Mouse (Mus musculus) CH12.LX (cell line): ENCODE results near the gene Kctd20. TPM values are rescaled to one million over a fixed set of nuclear protein-coding genes. Genes with fewer than 3 reads are reported as not detected.

Experiments
- DNase-seq: peaks from one replicate; pipeline ENCODE4 v3.0.0-alpha.2; 2013; ENCODE audit errors: extremely low read depth
- H3K27ac ChIP-seq: 2 replicates; pipeline ENCODE4 v1.5.1; 2012; ENCODE audit warnings: low read depth, mild to moderate bottlenecking, control low read depth, moderate library complexity; ENCODE audit not compliant: insufficient read depth
- H3K27me3 ChIP-seq: replicated peaks from 2 replicates; pipeline ENCODE3; 2012; ENCODE audit warnings: inconsistent platforms
- H3K36me3 ChIP-seq, 2 experiments: replicated peaks in 1 of 2; 2 replicates each; pipeline versions ENCODE3 to v1.6.1; 2012; ENCODE audit warnings: inconsistent platforms in 1 of 2, low read length in 1 of 2, mild to moderate bottlenecking in 1 of 2, mixed read lengths in 1 of 2, moderate library complexity in 1 of 2; ENCODE audit not compliant: control insufficient read depth in 1 of 2, insufficient read depth in 1 of 2
- H3K4me1 ChIP-seq, 2 experiments: 2 replicates each; pipeline ENCODE4 v1.6.1; 2012; ENCODE audit warnings: inconsistent platforms in 1 of 2, moderate library complexity in 1 of 2; ENCODE audit not compliant: insufficient read depth in 2 of 2, control insufficient read depth in 1 of 2
- H3K4me2 ChIP-seq: 2 replicates; pipeline ENCODE4 v1.6.1; 2012; ENCODE audit warnings: low read depth, mild to moderate bottlenecking, control low read depth; ENCODE audit not compliant: poor library complexity, insufficient read depth, severe bottlenecking
- H3K4me3 ChIP-seq, 3 experiments: fragments of 150-350 bp in 1 of 3; sonication (generic) in 1 of 3; replicated peaks in 1 of 3; 2 replicates each; pipeline versions ENCODE3 to v1.5.1; 2011 to 2012; ENCODE audit warnings: low read depth in 2 of 3, low read length in 2 of 3, mild to moderate bottlenecking in 2 of 3, moderate library complexity in 2 of 3, control low read depth in 1 of 3, improper control_type of control experiment in 1 of 3, inconsistent platforms in 1 of 3, mixed read lengths in 1 of 3; ENCODE audit not compliant: poor library complexity in 1 of 3
- H3K79me2 ChIP-seq: replicated peaks from 2 replicates; pipeline ENCODE4 v1.6.1; 2012; ENCODE audit warnings: mild to moderate bottlenecking, moderate library complexity; ENCODE audit not compliant: control insufficient read depth, poor library complexity, insufficient read depth, severe bottlenecking; ENCODE audit errors: extremely low read depth
- H3K9ac ChIP-seq: 2 replicates; pipeline ENCODE4 v1.6.1; 2012; ENCODE audit warnings: low read depth, mild to moderate bottlenecking, control low read depth, moderate library complexity; ENCODE audit not compliant: insufficient read depth
- H3K9me3 ChIP-seq: replicated peaks from 2 replicates; pipeline ENCODE3; 2012; ENCODE audit warnings: low read length, inconsistent platforms, mixed read lengths
- BHLHE40 ChIP-seq: IDR thresholded peaks from 2 replicates; pipeline ENCODE4 v1.6.1; 2011; ENCODE audit warnings: mild to moderate bottlenecking, low read depth, low read length, improper control_type of control experiment
- CHD1 ChIP-seq: IDR thresholded peaks from 2 replicates; pipeline ENCODE4 v1.6.1; 2012; ENCODE audit warnings: low read depth, low read length, improper control_type of control experiment, inconsistent platforms
- CTCF ChIP-seq, 2 experiments: IDR thresholded peaks in 1 of 2; conservative IDR thresholded peaks in 1 of 2; 2 replicates each; pipeline ENCODE4 v1.5.1; 2011 to 2012; ENCODE audit warnings: low read depth in 2 of 2, low read length in 2 of 2, improper control_type of control experiment in 1 of 2, inconsistent platforms in 1 of 2, mild to moderate bottlenecking in 1 of 2, moderate library complexity in 1 of 2
- E2F4 ChIP-seq: IDR thresholded peaks from 2 replicates; pipeline ENCODE4 v1.6.1; 2011; ENCODE audit warnings: low read depth, low read length, improper control_type of control experiment; ENCODE audit not compliant: insufficient replicate concordance
- ELF1 ChIP-seq: IDR thresholded peaks from 2 replicates; pipeline ENCODE4 v1.6.1; 2014; ENCODE audit warnings: low read depth, mild to moderate bottlenecking, inconsistent platforms, low read length, improper control_type of control experiment
- EP300 ChIP-seq: IDR thresholded peaks from 2 replicates; pipeline ENCODE4 v1.6.1; 2011; ENCODE audit warnings: low read length, improper control_type of control experiment
- GABPA ChIP-seq: IDR thresholded peaks from 2 replicates; pipeline ENCODE4 v1.6.1; 2012; ENCODE audit warnings: low read depth, low read length, improper control_type of control experiment, inconsistent platforms; ENCODE audit not compliant: insufficient replicate concordance
- IRF4 ChIP-seq: IDR thresholded peaks from 2 replicates; pipeline ENCODE4 v1.6.1; 2014; ENCODE audit warnings: low read depth, mild to moderate bottlenecking, inconsistent platforms, low read length, improper control_type of control experiment
- JUN ChIP-seq: IDR thresholded peaks from 2 replicates; pipeline ENCODE4 v1.6.1; 2011; ENCODE audit warnings: low read depth, mild to moderate bottlenecking, low read length, improper control_type of control experiment, moderate library complexity; ENCODE audit not compliant: insufficient read depth
- JUND ChIP-seq: conservative IDR thresholded peaks from 2 replicates; pipeline ENCODE4 v1.6.1; 2011; ENCODE audit warnings: low read depth, low read length, improper control_type of control experiment
- MAX ChIP-seq: IDR thresholded peaks from 2 replicates; pipeline ENCODE4 v1.6.1; 2011; ENCODE audit warnings: low read length, improper control_type of control experiment
- MAZ ChIP-seq: IDR thresholded peaks from 2 replicates; pipeline ENCODE4 v1.6.1; 2012; ENCODE audit warnings: low read depth, mild to moderate bottlenecking, inconsistent platforms, low read length, improper control_type of control experiment, moderate library complexity
- MXI1 ChIP-seq: IDR thresholded peaks from 2 replicates; pipeline ENCODE4 v1.6.1; 2011; ENCODE audit warnings: mild to moderate bottlenecking, low read depth, low read length, improper control_type of control experiment
- MYC ChIP-seq: IDR thresholded peaks from 2 replicates; pipeline ENCODE4 v1.6.1; 2011; ENCODE audit warnings: low read depth, mild to moderate bottlenecking, improper control_type of control experiment, low read length
- PAX5 ChIP-seq: IDR thresholded peaks from 2 replicates; pipeline ENCODE4 v1.6.1; 2012; ENCODE audit warnings: low read length, inconsistent platforms, mixed read lengths
- POLR2A ChIP-seq: IDR thresholded peaks from 2 replicates; pipeline ENCODE4 v1.6.1; 2011; ENCODE audit warnings: low read depth, mild to moderate bottlenecking, improper control_type of control experiment, low read length
- RAD21 ChIP-seq: IDR thresholded peaks from 2 replicates; pipeline ENCODE4 v1.6.1; 2011; ENCODE audit warnings: low read depth, mild to moderate bottlenecking, low read length, improper control_type of control experiment, moderate library complexity
- TBP ChIP-seq: conservative IDR thresholded peaks from 2 replicates; pipeline ENCODE4 v1.6.1; 2011; ENCODE audit warnings: low read depth, low read length, improper control_type of control experiment
- TCF12 ChIP-seq: IDR thresholded peaks from 2 replicates; pipeline ENCODE4 v1.6.1; 2014; ENCODE audit warnings: low read depth, mild to moderate bottlenecking, inconsistent platforms, low read length, improper control_type of control experiment
- USF1 ChIP-seq: IDR thresholded peaks from 2 replicates; pipeline ENCODE4 v1.6.1; 2014; ENCODE audit warnings: low read depth, mild to moderate bottlenecking, inconsistent platforms, low read length, improper control_type of control experiment
- USF2 ChIP-seq: conservative IDR thresholded peaks from 2 replicates; pipeline ENCODE4 v1.6.1; 2011; ENCODE audit warnings: low read depth, low read length, improper control_type of control experiment
- ZC3H11A ChIP-seq: IDR thresholded peaks from 2 replicates; pipeline ENCODE4 v1.6.1; 2012; ENCODE audit warnings: low read depth, mild to moderate bottlenecking, inconsistent platforms, low read length, improper control_type of control experiment
- ZMIZ1 ChIP-seq: IDR thresholded peaks from 2 replicates; pipeline ENCODE4 v1.6.1; 2012; ENCODE audit warnings: low read depth, mild to moderate bottlenecking, inconsistent platforms, low read length, improper control_type of control experiment
- ZNF384 ChIP-seq: IDR thresholded peaks from 2 replicates; pipeline ENCODE4 v1.6.1; 2012; ENCODE audit warnings: low read depth, low read length, improper control_type of control experiment, inconsistent platforms
- dilution Hi-C: fragments of 300-500 bp; cut with MboI; formaldehyde crosslinking; loops from 2 replicates; pipeline ENCODE4 v1.14.3; 2020; ENCODE audit warnings: low sequenced_read_pairs; ENCODE audit not compliant: extremely low pct_unique_long_range_greater_than_20kb, extremely low pct_ligation_motif_present
- in situ Hi-C: fragments of 300-500 bp; cut with MboI; formaldehyde crosslinking; loops from 3 replicates; pipeline ENCODE4 v1.14.3; 2019; ENCODE audit warnings: low sequenced_read_pairs, low pct_ligation_motif_present, low pct_unique_long_range_greater_than_20kb, mixed read lengths
- polyA plus RNA-seq: library from polyadenylated mRNA; unstranded; fragments of >175 nt; gene quantifications from 2 replicates; pipeline ENCODE4 v1.2.1, GENCODE M21; 2012; ENCODE audit warnings: low read depth; ENCODE audit not compliant: insufficient read length
- total RNA-seq, 2 experiments: library from RNA; depleted of rRNA; stranded (reverse); fragments of 300-350 nt in 1 of 2; fragments of >200 nt in 1 of 2; gene quantifications; 2 replicates each; pipeline ENCODE4 v1.2.3; 2012 to 2014

Gene Kctd20
- total and polyA plus RNA-seq, 3 experiments = 40.1 to 85.2 (median 68.5) TPM

GRCm38 (mm10) chr17:28987713-28988112 is 36.0 kb downstream of the Kctd20 start (continued):
- TF ChIP-seq EP300 = no peak
- TF ChIP-seq BHLHE40 = no peak
- no peak for TF ChIP-seq POLR2A

- Histone ChIP-seq H3K4me1 (peaks cover 2 to 21% of the 10 kb centered on the region in 2 experiments; a peak in 2 of 4 replicates), H3K79me2 (no peaks in the 10 kb centered on the region), H3K36me3 (peaks cover 57 to 84% of the 10 kb centered on the region in 2 experiments), H3K4me3 (no peak overlapping the region)
- TF ChIP-seq EP300 (no peak), USF1 (no peak), MYC (no peak), PAX5 (no peak), MXI1 (no peak), ZNF384 (no peak), GABPA (no peak), RAD21 (no peak), TBP (no peak)
- TF ChIP-seq, all 38 proteins: peak for 0
- no peak overlapping the region for H3K9ac ChIP-seq
- dilution Hi-C loops = no loop called here
- H3K9me3 ChIP-seq = no peaks in the 10 kb centered on the region
- no peaks in the 10 kb centered on the region for H3K27me3 ChIP-seq
- no peak overlapping the region for H3K27ac ChIP-seq
- DNase-seq = no peak
- no peak overlapping the region for H3K4me2 ChIP-seq
- in situ Hi-C loops = no loop called here
Measured at GRCm38 (mm10) chr17:28988291-28988690, 36.5 kb downstream of the Kctd20 start.

- H3K79me2 ChIP-seq = no peaks in the 10 kb centered on the region
- H3K27ac ChIP-seq = no peak overlapping the region
- H3K4me2 ChIP-seq = no peak overlapping the region
- no peaks in the 10 kb centered on the region for H3K27me3 ChIP-seq
- H3K36me3 ChIP-seq = peaks cover 52 to 79% of the 10 kb centered on the region in 2 experiments
- H3K4me1 ChIP-seq = peaks cover 2 to 21% of the 10 kb centered on the region in 2 experiments; a peak in 2 of 4 replicates
- dilution Hi-C loops (no loop called here), in situ Hi-C loops (no loop called here)
- no peak overlapping the region for H3K9ac ChIP-seq
- no peaks in the 10 kb centered on the region for H3K9me3 ChIP-seq
- no peak for DNase-seq
- TF ChIP-seq E2F4 (no peak), BHLHE40 (no peak)
- TF ChIP-seq, all 38 proteins: peak for 0
- H3K4me3 ChIP-seq = no peak overlapping the region
Measured at GRCm38 (mm10) chr17:28988996-28989395, 37.2 kb downstream of the Kctd20 start.

- Histone ChIP-seq H3K4me1 (peaks cover 2 to 25% of the 10 kb centered on the region in 2 experiments; a peak in 2 of 4 replicates), H3K4me3 (no peak overlapping the region), H3K79me2 (no peaks in the 10 kb centered on the region), H3K4me2 (no peak overlapping the region), H3K36me3 (peaks cover 47 to 75% of the 10 kb centered on the region in 2 experiments), H3K27ac (no peak overlapping the region; the same call in 1 of the 2 replicates), H3K27me3 (no peaks in the 10 kb centered on the region), H3K9ac (no peak overlapping the region), H3K9me3 (no peaks in the 10 kb centered on the region)
- dilution Hi-C loops (no loop called here), in situ Hi-C loops (no loop called here)
- DNase-seq = no peak
- TF ChIP-seq TBP (no peak), CTCF (conservative IDR thresholded peaks at IDR 0.05 in 1 of 2, IDR thresholded peaks at IDR 0.05 in 1 of 2; ENCODE audit: low read depth in 2 of 2, low read length in 2 of 2) (no peak), E2F4 (no peak), JUND (no peak), GABPA (no peak), USF1 (no peak), ELF1 (no peak), CHD1 (no peak), JUN (no peak), ZMIZ1 (no peak), BHLHE40 (no peak), RAD21 (no peak), TCF12 (no peak), USF2 (no peak), ZC3H11A (no peak), MAX (no peak), MAZ (no peak), IRF4 (no peak)
Measured at GRCm38 (mm10) chr17:28990060-28990459, 38.3 kb downstream of the Kctd20 start.
